Mouse (Mus musculus) kidney, postnatal 0 days (tissue): Measurements from ENCODE around the gene Ssna1. TPM values are rescaled to one million over a fixed set of nuclear protein-coding genes. Genes with fewer than 3 reads are reported as not detected.

Source experiments
- ATAC-seq: fragments of 200-750 bp; cut with Nextera tagmentation; replicated peaks from 2 replicates; pipeline ENCODE4 v1.8.0; 2017; ENCODE audit warnings: low read depth, moderate number of reproducible peaks, moderate TSS enrichment, moderate library complexity; ENCODE audit not compliant: low FRiP score
- DNase-seq: peaks from one replicate; pipeline ENCODE4 v3.0.0-alpha.2; 2016; ENCODE audit warnings: low spot score
- H3K27ac ChIP-seq: fragments of 300-500 bp; sonication (generic); 2 replicates; pipeline ENCODE4 v1.5.1; 2014; ENCODE audit warnings: mild to moderate bottlenecking
- H3K27me3 ChIP-seq: fragments of 300-500 bp; sonication (generic); 2 replicates; pipeline ENCODE4 v1.6.1; 2014; ENCODE audit warnings: low read length, mixed read lengths; ENCODE audit not compliant: insufficient read depth
- H3K36me3 ChIP-seq: fragments of 300-500 bp; sonication (generic); 2 replicates; pipeline ENCODE4 v1.6.1; 2014; ENCODE audit warnings: low read length, mixed read lengths; ENCODE audit not compliant: insufficient read depth
- H3K4me1 ChIP-seq: fragments of 300-500 bp; sonication (generic); replicated peaks from 2 replicates; pipeline ENCODE4 v1.6.1; 2014; ENCODE audit warnings: antibody characterized with exemption, low read length, mixed read lengths; ENCODE audit not compliant: insufficient read depth
- H3K4me2 ChIP-seq: fragments of 300-500 bp; sonication (generic); 2 replicates; pipeline ENCODE4 v1.6.1; 2014; ENCODE audit warnings: mild to moderate bottlenecking, low read length, moderate library complexity, mixed read lengths
- H3K4me3 ChIP-seq: fragments of 300-500 bp; sonication (generic); replicated peaks from 2 replicates; pipeline ENCODE4 v1.5.1; 2014; ENCODE audit warnings: low read depth, low read length
- H3K9ac ChIP-seq: fragments of 300-500 bp; sonication (generic); 2 replicates; pipeline ENCODE4 v1.6.1; 2014; ENCODE audit warnings: low read depth, low read length
- H3K9me3 ChIP-seq: fragments of 300-500 bp; sonication (generic); replicated peaks from 2 replicates; pipeline ENCODE4 v1.6.1; 2016; ENCODE audit warnings: low read length, inconsistent platforms, mixed read lengths
- CTCF ChIP-seq: IDR thresholded peaks from 2 replicates; pipeline ENCODE4 v1.5.1; 2016; ENCODE audit warnings: antibody characterized with exemption, low read depth, mild to moderate bottlenecking, moderate library complexity
- WGBS: fragments of 180-500 bp; shearing (Covaris S2); extraction: QIAGEN DNeasy Blood & Tissue Kit; methylation state at CpG from one replicate; pipeline ENCODE4 v1.1.7; 2014; 5-methylcytosine and 5-hydroxymethylcytosine counted together
- polyA plus RNA-seq: library from polyadenylated mRNA; unstranded; fragments of >200 nt; fragmentation: Nextera tagmentation; extraction: Ambion mirVana; gene quantifications from 2 replicates; pipeline ENCODE4 v1.2.1, GENCODE M21; 2015

The Ssna1 gene
- polyA plus RNA-seq, 1 experiment from 2014 or later: 172 TPM

DNA sequence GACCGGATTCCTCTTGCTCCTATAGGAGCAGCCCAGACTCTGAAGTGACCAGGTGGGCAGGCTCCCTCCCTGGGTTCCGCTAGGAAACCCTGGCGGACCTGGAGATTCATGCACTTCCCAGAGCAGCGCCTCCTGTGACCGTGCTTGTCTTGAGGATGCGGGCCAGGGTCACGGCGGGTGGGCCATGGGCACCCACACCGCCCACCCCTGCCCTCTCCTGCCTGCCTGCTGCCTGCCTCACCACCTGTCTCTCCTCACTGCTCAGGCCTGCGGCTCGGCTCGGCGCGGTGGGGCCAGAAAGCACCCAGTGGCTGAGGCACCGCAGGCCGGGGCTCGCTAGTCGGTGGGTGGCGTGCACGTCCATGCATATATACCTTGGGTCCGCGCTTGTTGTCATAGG is 38.7 kb upstream of the Ssna1 start:
- H3K4me3 ChIP-seq: no peak overlapping the region
- TF ChIP-seq CTCF: no peak
- no peak for DNase-seq
- H3K9ac ChIP-seq: no peak overlapping the region
- 1% methylated on average over 22 of the region's 22 CpGs for WGBS
- 0 out of 2 replicates have a peak overlapping the region, but pooled peaks have one; percentile 25 for H3K4me2 ChIP-seq
- no peak overlapping the region for H3K27ac ChIP-seq
- H3K36me3 ChIP-seq: no peaks in the 10 kb centered on the region
- H3K27me3 ChIP-seq: peaks cover 33% of the 10 kb centered on the region
- no peaks in the 10 kb centered on the region for H3K4me1 ChIP-seq
- no peaks in the 10 kb centered on the region for H3K9me3 ChIP-seq
- no peak for ATAC-seq

DNA sequence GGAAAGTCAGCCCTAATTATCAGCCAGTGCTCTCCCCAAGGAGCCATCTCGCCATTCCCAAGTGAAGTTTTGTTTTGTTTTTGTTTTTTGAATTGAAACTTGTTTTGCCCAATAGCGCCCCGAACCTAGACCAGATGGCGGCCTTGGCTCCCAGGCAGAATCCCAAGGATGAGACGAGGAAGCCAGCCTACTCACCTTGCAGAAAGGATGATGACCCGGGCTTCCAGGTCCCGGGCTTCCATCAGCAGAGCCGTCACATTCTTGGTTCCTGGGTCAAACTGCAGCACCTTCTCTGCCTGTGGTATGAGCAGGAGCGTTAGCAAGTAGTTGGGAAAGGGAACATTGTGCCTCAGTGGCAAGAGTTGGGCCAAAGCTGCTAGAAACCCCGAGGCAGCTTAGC is 37.9 kb upstream of the Ssna1 start:
- Histone ChIP-seq H3K4me2 (no peak overlapping the region), H3K36me3 (no peaks in the 10 kb centered on the region), H3K4me3 (no peak overlapping the region), H3K27me3 (peaks cover 33% of the 10 kb centered on the region), H3K27ac (no peak overlapping the region), H3K4me1 (peaks cover 2% of the 10 kb centered on the region; the same call in 1 of the 2 replicates), H3K9ac (no peak overlapping the region), H3K9me3 (no peaks in the 10 kb centered on the region)
- ATAC-seq (no peak), DNase-seq (no peak)
- no peak for TF ChIP-seq CTCF
- 59% methylated on average over 10 of the region's 10 CpGs for WGBS

DNA sequence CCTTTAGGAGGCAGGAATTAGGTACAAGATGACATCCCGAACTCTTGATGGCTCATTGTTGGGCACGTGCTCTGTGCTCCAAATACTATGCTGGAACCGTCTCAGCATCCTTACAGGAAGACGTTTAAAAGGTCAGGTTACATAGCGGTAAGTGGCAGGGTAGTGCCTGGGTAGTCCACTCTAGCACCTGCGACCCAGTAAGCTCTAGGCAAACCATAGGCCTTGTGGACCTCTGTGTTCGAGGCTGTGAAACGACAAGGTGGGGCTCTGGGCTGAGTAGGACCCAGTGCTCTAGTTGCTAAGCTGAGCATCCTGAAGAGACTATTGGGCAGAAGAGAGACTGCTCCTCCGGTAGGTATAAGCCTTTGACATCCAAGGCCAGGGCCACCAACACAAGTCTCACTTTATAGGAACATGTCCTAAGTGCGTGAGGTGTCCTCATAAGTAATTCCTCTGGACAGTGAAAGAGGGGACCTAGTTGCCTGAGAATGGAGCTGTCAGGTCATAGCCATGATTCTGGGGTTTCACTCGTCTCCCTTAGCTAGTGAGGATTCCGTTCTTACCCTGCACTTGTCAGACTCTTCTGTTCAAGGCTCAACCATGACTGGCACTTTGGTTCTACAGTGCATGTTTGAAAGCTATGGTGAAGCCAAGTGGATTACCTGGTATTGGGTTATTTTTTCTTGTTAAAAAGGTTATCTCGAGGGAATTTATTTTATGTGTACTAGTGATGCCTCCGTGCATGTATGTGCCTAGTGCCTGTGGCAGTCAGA is 33.5 kb upstream of the Ssna1 start:
- WGBS: 50% methylated on average over 14 of the region's 14 CpGs
- Histone ChIP-seq H3K36me3 (no peaks in the 10 kb centered on the region), H3K27me3 (peaks cover 13% of the 10 kb centered on the region), H3K27ac (no peak overlapping the region), H3K4me1 (peaks cover 3% of the 10 kb centered on the region; the same call in 1 of the 2 replicates), H3K4me2 (peak overlapping the region; percentile 64), H3K4me3 (no peak overlapping the region), H3K9ac (no peak overlapping the region), H3K9me3 (no peaks in the 10 kb centered on the region)
- no peak for TF ChIP-seq CTCF
- DNase-seq: no peak
- no peak for ATAC-seq

DNA sequence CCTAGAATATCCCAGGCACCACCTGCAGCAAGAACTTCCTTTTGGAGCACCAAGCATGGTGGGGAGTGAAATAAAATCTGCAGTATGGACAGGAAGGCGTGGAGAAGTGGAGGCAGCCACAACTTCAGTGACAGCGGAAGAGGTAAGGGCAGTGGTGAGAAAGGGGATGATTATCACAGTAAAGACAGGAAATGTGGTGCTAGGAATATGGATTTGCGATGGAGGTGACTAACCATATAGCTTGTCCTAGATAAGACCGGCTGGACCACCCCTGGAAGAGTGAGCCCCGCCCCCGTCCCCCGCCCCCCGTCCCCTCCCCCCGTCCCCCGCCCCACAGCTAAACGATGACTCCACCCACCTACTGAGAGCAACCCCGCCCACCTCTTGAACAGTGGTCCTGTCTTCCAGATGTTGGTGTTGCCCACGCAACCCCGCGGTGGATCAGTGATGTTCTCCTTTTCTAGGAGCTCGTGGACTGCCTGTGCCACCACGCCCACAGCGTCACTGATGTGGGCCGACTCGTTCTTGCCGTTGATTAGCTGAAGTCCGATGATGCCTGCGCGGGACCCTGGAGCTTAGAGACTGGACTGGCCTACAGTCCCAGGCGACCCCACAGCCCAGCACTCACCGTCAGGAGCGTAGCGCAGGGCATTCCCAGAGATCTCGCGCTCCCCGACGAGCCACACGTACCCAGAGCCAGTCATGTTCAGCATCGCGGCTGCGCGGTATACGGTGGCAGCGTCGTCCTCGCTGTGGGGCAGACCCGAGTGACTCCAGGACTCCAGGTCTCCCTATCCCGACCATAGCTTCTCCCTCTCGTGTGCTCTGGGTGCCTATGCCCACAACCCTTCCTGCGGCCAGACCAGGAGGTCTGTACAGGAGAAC is 32.7 kb upstream of the Ssna1 start:
- no peak overlapping the region for H3K27ac ChIP-seq
- 2% methylated on average over 45 of the region's 45 CpGs for WGBS
- no peak for TF ChIP-seq CTCF
- ATAC-seq (0 out of 2 replicates have a peak, but pooled peaks have one; percentile 36), DNase-seq (peak; percentile 45)
- H3K4me1 ChIP-seq: peaks cover 3% of the 10 kb centered on the region; the same call in 1 of the 2 replicates
- no peak overlapping the region for H3K9ac ChIP-seq
- no peaks in the 10 kb centered on the region for H3K36me3 ChIP-seq
- H3K27me3 ChIP-seq: peaks cover 5% of the 10 kb centered on the region; the same call in 1 of the 2 replicates
- H3K4me3 ChIP-seq: peak overlapping the region; percentile 24
- peak overlapping the region; percentile 64 for H3K4me2 ChIP-seq
- H3K9me3 ChIP-seq: no peaks in the 10 kb centered on the region

DNA sequence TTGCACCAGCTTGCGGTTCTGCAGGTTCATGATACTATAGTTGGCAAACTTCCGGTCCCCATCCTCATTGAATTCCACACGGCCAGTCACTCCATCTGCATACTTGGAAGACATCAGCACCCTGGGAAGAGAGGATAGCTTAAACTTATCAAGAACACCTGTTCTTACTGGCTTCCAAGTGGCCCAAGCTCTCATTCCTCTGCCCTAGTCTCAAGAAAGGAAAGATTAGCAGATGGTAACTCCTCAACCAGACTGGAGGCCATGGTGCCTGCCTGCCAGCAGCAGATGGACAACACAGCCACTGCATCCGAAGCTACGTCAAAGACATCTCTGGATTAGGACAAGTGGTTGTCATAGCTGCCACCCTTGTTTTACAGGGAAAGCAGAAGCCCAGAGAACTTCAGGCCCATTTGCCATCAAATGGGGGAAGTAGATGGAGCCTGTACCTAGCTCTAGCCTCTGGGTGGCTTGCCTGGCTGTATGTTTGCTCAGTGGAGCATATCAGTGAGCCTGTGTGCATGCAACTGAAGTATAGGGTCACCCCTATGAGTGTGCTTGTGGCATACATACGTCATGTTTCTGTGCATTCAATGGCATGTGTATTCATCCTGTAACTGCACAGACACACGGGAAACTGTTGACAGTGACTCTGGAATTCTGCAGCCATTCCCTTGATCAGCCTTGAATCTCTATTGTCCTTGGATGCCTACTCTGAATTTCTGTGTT is 31.9 kb upstream of the Ssna1 start:
- peaks cover 5% of the 10 kb centered on the region; the same call in 1 of the 2 replicates for H3K27me3 ChIP-seq
- H3K4me2 ChIP-seq: peak overlapping the region; percentile 64; the same call in 1 of the 2 replicates
- H3K4me3 ChIP-seq: peak overlapping the region; percentile 24; the same call in 1 of the 2 replicates
- no peak overlapping the region for H3K9ac ChIP-seq
- 69% methylated on average over 7 of the region's 7 CpGs for WGBS
- no peak for TF ChIP-seq CTCF
- no peak for DNase-seq
- no peak overlapping the region for H3K27ac ChIP-seq
- H3K36me3 ChIP-seq: no peaks in the 10 kb centered on the region
- no peaks in the 10 kb centered on the region for H3K9me3 ChIP-seq
- no peak for ATAC-seq
- peaks cover 3% of the 10 kb centered on the region; the same call in 1 of the 2 replicates for H3K4me1 ChIP-seq

DNA sequence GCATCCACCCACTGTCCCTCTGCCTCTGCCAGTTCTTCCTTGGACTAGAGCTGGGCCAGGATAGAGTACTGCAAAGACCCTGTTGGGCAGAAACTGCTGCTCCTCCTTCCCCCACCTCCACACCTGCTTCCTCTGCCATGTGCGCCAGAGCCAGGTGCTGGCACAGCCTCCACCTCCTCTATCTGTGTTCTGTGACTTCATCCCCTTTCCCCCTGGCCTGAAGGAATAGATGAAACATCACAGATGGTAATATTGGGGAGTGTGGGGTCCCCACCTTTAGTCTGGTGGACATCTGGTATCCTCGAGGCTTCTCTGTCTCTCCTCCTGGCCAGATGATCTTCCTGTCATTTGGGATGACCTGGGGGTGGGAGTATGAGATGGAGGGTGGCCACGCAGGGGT is 31.2 kb upstream of the Ssna1 start:
- Histone ChIP-seq H3K27me3 (peaks cover 5% of the 10 kb centered on the region; the same call in 1 of the 2 replicates), H3K36me3 (no peaks in the 10 kb centered on the region), H3K4me3 (no peak overlapping the region), H3K27ac (no peak overlapping the region), H3K9me3 (no peaks in the 10 kb centered on the region), H3K9ac (no peak overlapping the region), H3K4me2 (no peak overlapping the region), H3K4me1 (peaks cover 3% of the 10 kb centered on the region; the same call in 1 of the 2 replicates)
- no peak for TF ChIP-seq CTCF
- DNase-seq: no peak
- no peak for ATAC-seq
- WGBS: 69% methylated on average over 3 of the region's 3 CpGs
